ENCODE assay signal across 23 mouse cellular contexts in genomic region chr2:157810749-157811148, GRCm38 (mm10).
"Had no signal": no experiment of that assay in that cellular context is flagged by ENCODE, and none has a peak within 500 bp of the region (broad histone marks: within the 10 kb centered on the region; RNA-seq: fewer than 3 reads in every experiment).

No protein-coding gene starts in this region.

- DNase-seq: liver, postnatal 0 days; lung, adult 2 months; lung, postnatal 14 days; lung, postnatal 36 days; midbrain, embryonic 14.5 days; retina, postnatal 1 day; right cerebral cortex, adult 18-20 months; right cerebral cortex, postnatal 25 days; right cerebral cortex, postnatal 4 days; thymus, adult 2 months; thymus, postnatal 25 days; thymus, postnatal 4 days had no signal

- H3K9me3 ChIP-seq: lung, embryonic 15.5 days; midbrain, embryonic 10.5 days; midbrain, embryonic 12.5 days; neural tube, embryonic 13.5 days; neural tube, embryonic 15.5 days; stomach, embryonic 15.5 days had no signal

- H3K4me1 ChIP-seq: lung, embryonic 15.5 days; stomach, embryonic 15.5 days had no signal

- H3K36me3 ChIP-seq: lung, embryonic 15.5 days had no signal

- H3K27me3 ChIP-seq: lung, embryonic 15.5 days; midbrain, embryonic 12.5 days; neural tube, embryonic 13.5 days; neural tube, embryonic 15.5 days; stomach, embryonic 15.5 days had no signal

- H3K4me2 ChIP-seq: lung, embryonic 15.5 days; midbrain, embryonic 12.5 days; neural tube, embryonic 13.5 days; neural tube, embryonic 15.5 days; stomach, embryonic 15.5 days had no signal

- H3K4me3 ChIP-seq: lung, embryonic 15.5 days; midbrain, embryonic 10.5 days; midbrain, embryonic 12.5 days; myocyte; neural tube, embryonic 13.5 days; neural tube, embryonic 15.5 days; stomach, embryonic 15.5 days had no signal

- ATAC-seq: liver, postnatal 0 days; lung, postnatal 0 days; midbrain, embryonic 16.5 days had no signal

- H3K27ac ChIP-seq: lung, embryonic 15.5 days; macrophage; midbrain, embryonic 10.5 days; midbrain, embryonic 12.5 days; neural tube, embryonic 13.5 days; neural tube, embryonic 15.5 days; stomach, embryonic 15.5 days; stomach, postnatal 0 days had no signal

- H3K9ac ChIP-seq: liver, postnatal 0 days; lung, embryonic 15.5 days; midbrain, embryonic 12.5 days; neural tube, embryonic 13.5 days; neural tube, embryonic 15.5 days; stomach, embryonic 15.5 days had no signal
